ENCODE assay signal across 8 mouse cellular contexts in the genomic region with DNA sequence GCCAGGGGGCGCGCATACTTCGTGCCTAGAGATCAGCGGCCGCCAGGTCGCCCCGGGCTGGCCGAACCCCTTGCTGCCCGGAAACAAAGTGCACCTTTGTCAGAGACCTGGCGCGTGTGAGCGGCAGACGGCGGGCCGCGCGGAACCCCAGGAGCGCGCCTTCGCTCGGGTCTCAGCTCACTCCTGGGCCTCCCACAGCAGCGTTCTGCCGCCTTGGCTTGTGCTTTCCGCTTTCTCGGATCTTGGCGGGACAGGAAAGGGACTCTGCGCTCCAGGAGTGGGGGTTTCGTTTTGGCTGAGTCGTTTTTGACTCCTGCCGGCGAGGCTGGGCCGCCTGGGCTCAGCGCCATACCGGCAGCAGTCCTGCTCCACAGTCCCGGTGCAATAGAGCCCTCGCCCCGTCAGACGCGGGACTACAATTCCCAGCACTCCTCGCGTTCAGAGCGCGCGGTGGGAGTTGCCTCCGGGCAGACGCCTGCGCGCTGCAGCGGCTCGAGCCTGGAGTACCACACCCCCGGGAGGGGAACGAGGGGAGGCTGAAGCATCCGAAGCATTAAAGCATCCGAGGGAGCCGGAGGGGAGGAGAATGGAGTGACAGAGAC. TPM values are rescaled to one million over a fixed set of nuclear protein-coding genes. Genes with fewer than 3 reads are reported as not detected.
A peak's percentile ranks its signal among the peaks of the same experiment; 100 is the strongest.
DNase-seq lines count a peak whose midpoint lies in the region; ATAC-seq and TF ChIP-seq lines count a peak whose summit lies in the region.

A gene (plus strand): TSS at position 36 of the 602 bp plus-strand sequence.

- H3K27me3 ChIP-seq in ES-Bruce4 (ENCODE audit: control insufficient read depth, insufficient read depth, low read length, poor library complexity, severe bottlenecking): no peaks in the 10 kb centered on the region
- no peaks in the 10 kb centered on the region for H3K27me3 ChIP-seq in forebrain, embryonic 14.5 days (replicated peaks; ENCODE audit: control insufficient read depth, insufficient read depth, low read length)
- no peaks in the 10 kb centered on the region for H3K27me3 ChIP-seq in neural tube, embryonic 15.5 days (replicated peaks)

- under 1% methylated on average over 55 of the region's 55 CpGs for WGBS in forebrain, embryonic 14.5 days
- WGBS in neural tube, embryonic 15.5 days: under 1% methylated on average over 55 of the region's 55 CpGs

- ATAC-seq in cerebellum, adult (ENCODE audit: insufficient number of reproducible peaks, low FRiP score, low TSS enrichment): peak; percentile 97
- peak; percentile 99 for ATAC-seq in forebrain, embryonic 14.5 days
- peak; percentile 99 for ATAC-seq in neural tube, embryonic 15.5 days (ENCODE audit: low FRiP score)

- TF ChIP-seq POLR2A in ES-Bruce4 (IDR thresholded peaks at IDR 0.05; ENCODE audit: insufficient read depth, low read length): no peak

- intact Hi-C loops in heart, postnatal 14 days (cut with DNase I): loop anchor here (1.0 to 5.0 kb wide), 5 partner anchors 47 to 194 kb away; no protein-coding TSS in a partner anchor

- H3K9me3 ChIP-seq in ES-Bruce4 (replicated peaks; ENCODE audit: control insufficient read depth, insufficient read depth, low read length, poor library complexity, severe bottlenecking): no peaks in the 10 kb centered on the region
- no peaks in the 10 kb centered on the region for H3K9me3 ChIP-seq in forebrain, embryonic 14.5 days (replicated peaks; ENCODE audit: control insufficient read depth, low read length)
- no peaks in the 10 kb centered on the region for H3K9me3 ChIP-seq in neural tube, embryonic 15.5 days (replicated peaks)

- H3K4me2 ChIP-seq in forebrain, embryonic 14.5 days (ENCODE audit: low read length): peak within 1 kb of the TSS; percentile 72
- H3K4me2 ChIP-seq in neural tube, embryonic 15.5 days: peak within 1 kb of the TSS; percentile 67

- H3K9ac ChIP-seq in ES-Bruce4 (ENCODE audit: low read depth, poor library complexity, severe bottlenecking): peak within 1 kb of the TSS; percentile 76
- peak within 1 kb of the TSS; percentile 86 for H3K9ac ChIP-seq in forebrain, embryonic 14.5 days (ENCODE audit: low read length)
- peak within 1 kb of the TSS; percentile 76 for H3K9ac ChIP-seq in neural tube, embryonic 15.5 days (replicated peaks)

- TF ChIP-seq EP300 in ES-Bruce4 (IDR thresholded peaks at IDR 0.05; ENCODE audit: insufficient read depth, low read depth, low read length): no peak

- peak; percentile 99 for DNase-seq in forebrain, embryonic 14.5 days (ENCODE audit: low spot score)
- DNase-seq in heart, postnatal 14 days: peak; percentile 98
- peak; percentile 96 for DNase-seq in layer of hippocampus, adult 11-12 months (ENCODE audit: low spot score)
- DNase-seq in lung, adult 18-20 months: peak; percentile 96 to 97
- DNase-seq in testis, postnatal 14 days (ENCODE audit: low spot score): peak; percentile 96

- TF ChIP-seq CTCF in ES-Bruce4 (IDR thresholded peaks at IDR 0.05; ENCODE audit: low read depth, low read length): no peak

- no peaks in the 10 kb centered on the region for H3K4me1 ChIP-seq in ES-Bruce4 (ENCODE audit: control insufficient read depth, insufficient read depth, low read length)
- H3K4me1 ChIP-seq in forebrain, embryonic 14.5 days (ENCODE audit: control insufficient read depth, insufficient read depth, low read length): peaks cover 10% of the 10 kb centered on the region
- H3K4me1 ChIP-seq in neural tube, embryonic 15.5 days: peaks cover 21% of the 10 kb centered on the region

- no peaks in the 10 kb centered on the region for H3K36me3 ChIP-seq in ES-Bruce4 (ENCODE audit: control insufficient read depth, insufficient read depth, low read length, poor library complexity, severe bottlenecking)
- no peaks in the 10 kb centered on the region for H3K36me3 ChIP-seq in forebrain, embryonic 14.5 days (ENCODE audit: control insufficient read depth, insufficient read depth, low read length)
- H3K36me3 ChIP-seq in neural tube, embryonic 15.5 days: no peaks in the 10 kb centered on the region

- H3K27ac ChIP-seq in ES-Bruce4 (ENCODE audit: insufficient read depth, low read length): peak within 1 kb of the TSS; percentile 88
- H3K27ac ChIP-seq in forebrain, embryonic 14.5 days (ENCODE audit: low read depth, low read length): peak within 1 kb of the TSS; percentile 94
- peak within 1 kb of the TSS; percentile 94 for H3K27ac ChIP-seq in neural tube, embryonic 15.5 days (replicated peaks)

- peak within 1 kb of the TSS; percentile 90 for H3K4me3 ChIP-seq in ES-Bruce4 (ENCODE audit: low read depth, low read length)
- H3K4me3 ChIP-seq in forebrain, embryonic 14.5 days (ENCODE audit: low read depth, low read length): peak within 1 kb of the TSS; percentile 73
- peak within 1 kb of the TSS; percentile 87 for H3K4me3 ChIP-seq in neural tube, embryonic 15.5 days (replicated peaks)

RNA-seq across cellular contexts. Expression of the gene that starts here (rescaled TPM):
- polyA plus RNA-seq in ES-Bruce4 (2011; ENCODE audit: insufficient read depth, insufficient read length, low read depth, missing spikeins): 1.2 and 1.3 TPM in 2 replicates
- polyA plus RNA-seq in forebrain, embryonic 14.5 days (2014; fragmentation: Nextera tagmentation; extraction: Ambion mirVana): 2.0 and 2.7 TPM in 2 replicates
- total RNA-seq in heart, postnatal 14 days (2021): 10 to 100 TPM; 23.8 to 29.2 TPM
- 2.6 and 2.8 TPM in 2 replicates for polyA plus RNA-seq in neural tube, embryonic 15.5 days (2015; fragmentation: Nextera tagmentation; extraction: Ambion mirVana)

Comparison
In these comparisons a context has a peak if more than half of its experiments do, and no peak if none do; other contexts are left out.
1. Peak in every context shown above with its lines: DNase-seq, ATAC-seq, H3K4me3 ChIP-seq and H3K27ac ChIP-seq.